Mouse (Mus musculus): ENCODE results near the gene Dnaja3.
A peak's percentile ranks its signal among the peaks of the same experiment; 100 is the strongest.
"Not testable (repeated sequence)": the region's sequence is repeated elsewhere in the genome, so short reads cannot be mapped to it uniquely, and the experiment has no call there.

The Dnaja3 gene

GRCm38 (mm10) chr16:4665726-4666125 is 25.9 kb downstream of the Dnaja3 start:
- no peak for DNase-seq (ENCODE audit: low spot score in 2 of 2)

- DNase-seq (ENCODE audit: low spot score in 2 of 2), result peak; percentile 82 to 94
Measured at GRCm38 (mm10) chr16:4667190-4667808, 27.5 kb downstream of the Dnaja3 start.

GRCm38 (mm10) chr16:4670317-4670716 is 30.5 kb downstream of the Dnaja3 start:
- DNase-seq (ENCODE audit: low spot score in 2 of 2), result no peak

GRCm38 (mm10) chr16:4674091-4674490 is 34.3 kb downstream of the Dnaja3 start:
- DNase-seq (ENCODE audit: low spot score in 2 of 2), result no peak

GRCm38 (mm10) chr16:4676836-4677235 is 37.0 kb downstream of the Dnaja3 start:
- DNase-seq (ENCODE audit: low spot score in 2 of 2), result no peak

- no peak for DNase-seq (ENCODE audit: low spot score in 2 of 2)
Measured at GRCm38 (mm10) chr16:4678080-4678479, 38.3 kb downstream of the Dnaja3 start.

GRCm38 (mm10) chr16:4679121-4680018 is 39.6 kb downstream of the Dnaja3 start, which contains the start of gene Coro7:
Gene Coro7 (minus strand): TSS chr16:4679777.
- DNase-seq (ENCODE audit: low spot score in 2 of 2), result peak; percentile 94

- DNase-seq (ENCODE audit: low spot score in 2 of 2), result not testable (repeated sequence)
Measured at GRCm38 (mm10) chr16:4680922-4681455, 41.2 kb downstream of the Dnaja3 start.

- no peak for DNase-seq (ENCODE audit: low spot score in 2 of 2)
Measured at GRCm38 (mm10) chr16:4682628-4683179, 42.9 kb downstream of the Dnaja3 start.

GRCm38 (mm10) chr16:4683193-4683580 is 43.4 kb downstream of the Dnaja3 start:
- no peak for DNase-seq (ENCODE audit: low spot score in 2 of 2)

- peak; percentile 98 to 100 for DNase-seq (ENCODE audit: low spot score in 2 of 2)
Measured at GRCm38 (mm10) chr16:4683581-4684456, 44.0 kb downstream of the Dnaja3 start.

GRCm38 (mm10) chr16:4684457-4684791 is 44.6 kb downstream of the Dnaja3 start:
- no peak for DNase-seq (ENCODE audit: low spot score in 2 of 2)

- not testable (repeated sequence) for DNase-seq (ENCODE audit: low spot score in 2 of 2)
Measured at GRCm38 (mm10) chr16:4689371-4689770, 49.6 kb downstream of the Dnaja3 start.

GRCm38 (mm10) chr16:4701211-4701610 is 61.4 kb downstream of the Dnaja3 start:
- no peak for DNase-seq (ENCODE audit: low spot score in 2 of 2)

- no peak for DNase-seq (ENCODE audit: low spot score in 2 of 2)
Measured at GRCm38 (mm10) chr16:4702646-4703045, 62.9 kb downstream of the Dnaja3 start.

- no peak for DNase-seq (ENCODE audit: low spot score in 2 of 2)
Measured at GRCm38 (mm10) chr16:4705541-4705940, 65.8 kb downstream of the Dnaja3 start.

- DNase-seq (ENCODE audit: low spot score in 2 of 2), result no peak
Measured at GRCm38 (mm10) chr16:4711173-4711572, 71.4 kb downstream of the Dnaja3 start.

GRCm38 (mm10) chr16:4713861-4714710 is 74.3 kb downstream of the Dnaja3 start:
- DNase-seq (ENCODE audit: low spot score in 2 of 2), result no peak

GRCm38 (mm10) chr16:4717866-4718265 is 78.1 kb downstream of the Dnaja3 start:
- DNase-seq (ENCODE audit: low spot score in 2 of 2), result no peak

GRCm38 (mm10) chr16:4718753-4719518 is 79.1 kb downstream of the Dnaja3 start, which contains the start of gene Nmral1:
Gene Nmral1 (minus strand): TSS chr16:4719356.
- peak; percentile 73 to 87 for DNase-seq (ENCODE audit: low spot score in 2 of 2)
